Mouse (Mus musculus) megakaryocyte, embryonic 14.5 days (primary cell): ENCODE measurements around the gene Ap4b1. TPM values are rescaled to one million over a fixed set of nuclear protein-coding genes. Genes with fewer than 3 reads are reported as not detected.
"Not testable (repeated sequence)": the region's sequence is repeated elsewhere in the genome, so short reads cannot be mapped to it uniquely, and the experiment has no call there.

Experiments used
- H3K27me3 ChIP-seq: replicated peaks from 2 replicates; pipeline ENCODE3; 2012; ENCODE audit warnings: inconsistent platforms
- H3K36me3 ChIP-seq: replicated peaks from 2 replicates; pipeline ENCODE3; 2012; ENCODE audit warnings: low read length, inconsistent platforms, mixed read lengths
- H3K4me1 ChIP-seq: 2 replicates; pipeline ENCODE4 v1.6.1; 2012; ENCODE audit warnings: inconsistent platforms
- H3K4me3 ChIP-seq: replicated peaks from 2 replicates; pipeline ENCODE3; 2012; ENCODE audit warnings: moderate library complexity, mild to moderate bottlenecking, inconsistent platforms
- H3K9me3 ChIP-seq: 2 replicates; pipeline ENCODE4 v1.6.1; 2012; ENCODE audit warnings: inconsistent platforms
- FLI1 ChIP-seq: IDR thresholded peaks from 2 replicates; pipeline ENCODE4 v1.6.1; 2012; ENCODE audit warnings: low read length, inconsistent platforms, mixed read lengths
- GATA1 ChIP-seq: IDR thresholded peaks from 3 replicates; pipeline ENCODE4 v1.6.1; 2012; ENCODE audit warnings: mixed read lengths, low read length, inconsistent platforms, borderline replicate concordance
- polyA plus RNA-seq: library from polyadenylated mRNA; stranded (reverse); fragments of >175 nt; gene quantifications from 2 replicates; pipeline ENCODE4 v1.2.3, GENCODE M21; 2012; ENCODE audit warnings: low replicate concordance; ENCODE audit not compliant: insufficient read depth

Gene Ap4b1
- polyA plus RNA-seq, 1 experiment: 3.6 TPM

DNA sequence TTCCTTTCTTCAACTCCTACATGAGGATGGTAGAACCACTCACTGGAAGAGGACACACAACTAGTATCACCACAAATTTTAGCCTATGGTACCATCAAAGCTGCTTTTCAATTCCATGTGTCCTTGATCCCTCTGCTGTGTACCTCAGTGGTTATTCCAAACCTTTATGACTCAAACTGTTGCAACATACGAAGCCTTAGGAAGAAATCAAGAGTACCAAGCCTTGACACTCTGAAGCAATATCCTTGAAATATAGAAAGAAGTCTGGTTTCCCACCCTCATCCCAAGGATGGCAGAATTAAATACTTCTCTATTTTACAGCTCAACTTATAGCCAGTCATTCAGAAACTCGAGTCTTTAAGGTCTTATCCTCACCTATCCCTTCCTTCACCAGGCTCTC is 12.9 kb upstream of the Ap4b1 start:
- Histone ChIP-seq H3K4me3 (no peak overlapping the region), H3K27me3 (no peaks in the 10 kb centered on the region), H3K9me3 (no peaks in the 10 kb centered on the region), H3K36me3 (peaks cover 3% of the 10 kb centered on the region), H3K4me1 (peaks cover 99% of the 10 kb centered on the region)
- TF ChIP-seq GATA1 (no peak), FLI1 (no peak)

DNA sequence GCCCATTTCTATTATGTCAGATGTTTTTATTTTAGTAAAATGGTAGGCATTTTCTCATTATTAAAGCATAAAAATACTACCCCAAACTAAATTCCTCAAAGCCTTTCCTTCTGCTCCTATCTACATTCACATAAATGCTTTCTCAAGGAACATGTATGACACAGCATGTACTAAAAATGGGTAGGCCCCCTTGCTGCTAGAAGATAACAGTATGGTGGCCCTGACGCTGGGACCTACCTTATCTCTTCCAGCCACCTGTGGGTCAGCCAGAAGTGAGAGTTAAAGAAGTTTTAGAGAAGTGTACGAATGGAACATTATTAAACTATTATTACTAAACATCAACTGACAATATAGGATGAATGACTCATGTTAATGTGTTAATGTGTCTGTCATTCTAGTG is 9.8 kb upstream of the Ap4b1 start:
- TF ChIP-seq FLI1 (no peak), GATA1 (peak; percentile 89; the same call in 2 of the 3 replicates)
- Histone ChIP-seq H3K4me1 (peaks cover 97% of the 10 kb centered on the region), H3K36me3 (peaks cover 24% of the 10 kb centered on the region), H3K9me3 (no peaks in the 10 kb centered on the region), H3K27me3 (no peaks in the 10 kb centered on the region), H3K4me3 (peak overlapping the region; percentile 46)

DNA sequence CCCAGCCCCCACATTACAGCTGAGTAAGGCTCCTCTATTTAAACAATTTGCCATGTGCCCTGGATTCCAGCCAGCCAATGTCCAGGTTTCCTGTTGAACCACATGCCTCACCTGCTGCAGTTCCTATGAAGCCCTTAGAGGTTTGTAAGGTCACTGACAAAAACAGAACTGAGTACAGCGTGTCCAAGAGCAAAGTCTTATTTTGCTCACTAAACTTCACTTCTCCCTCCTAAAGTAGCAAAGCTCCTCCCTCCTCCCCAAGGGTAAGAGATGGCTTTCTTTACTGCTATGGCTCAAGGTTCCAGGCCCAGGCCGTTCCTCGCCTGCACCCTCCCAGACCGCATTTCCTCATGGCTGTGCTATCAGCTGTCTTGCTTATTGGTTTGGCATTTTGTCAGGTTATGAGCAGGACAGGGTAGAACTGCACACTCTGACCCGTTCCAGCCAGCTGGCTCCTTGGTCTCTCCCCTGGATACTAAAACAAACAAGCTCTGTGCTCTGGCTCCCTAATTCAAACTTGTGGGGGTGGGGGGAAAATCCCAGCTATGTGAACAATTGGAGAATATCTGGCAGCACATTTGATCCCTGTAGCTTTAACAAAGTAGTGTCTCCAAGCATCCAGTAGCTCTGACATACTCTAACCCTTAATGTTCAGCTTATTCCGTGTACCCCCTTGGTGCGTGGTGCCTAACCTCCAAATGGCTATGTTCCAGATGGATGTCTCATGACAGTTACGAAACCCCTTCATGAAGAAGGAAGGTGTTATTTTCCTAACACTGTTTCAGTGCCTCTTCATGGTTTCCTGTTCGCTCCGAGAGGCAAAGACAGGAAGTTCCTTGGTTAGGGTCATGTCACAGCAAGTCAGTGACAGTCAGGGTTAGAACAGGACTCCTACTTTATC is 7.4 kb upstream of the Ap4b1 start:
- Histone ChIP-seq H3K9me3 (no peaks in the 10 kb centered on the region), H3K36me3 (peaks cover 45% of the 10 kb centered on the region), H3K4me1 (peaks cover 96% of the 10 kb centered on the region), H3K4me3 (peak overlapping the region; percentile 87), H3K27me3 (no peaks in the 10 kb centered on the region)
- TF ChIP-seq GATA1 (no peak), FLI1 (peak; percentile 42; the same call in 1 of the 2 replicates)

DNA sequence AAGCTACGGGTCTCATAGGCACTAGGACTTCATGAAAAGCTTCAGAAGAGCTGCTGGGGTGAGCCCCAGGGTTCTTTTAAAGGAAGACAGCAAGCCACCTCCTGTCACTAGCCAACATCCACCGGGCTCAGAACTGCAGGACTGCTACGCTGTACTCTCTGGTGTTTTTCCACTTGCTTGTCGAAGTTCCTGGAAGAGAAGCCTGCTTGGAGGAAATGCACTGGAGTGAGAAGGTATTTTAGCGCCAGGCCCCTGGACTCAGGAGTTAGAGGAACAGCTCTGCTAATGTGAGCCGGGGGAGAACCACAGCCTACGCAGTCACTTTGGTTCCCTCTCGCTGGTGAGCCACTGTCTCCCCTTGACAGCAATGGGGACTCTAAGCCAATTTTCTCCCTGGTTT is 6.5 kb upstream of the Ap4b1 start:
- peaks cover 55% of the 10 kb centered on the region for H3K36me3 ChIP-seq
- peak overlapping the region; percentile 79 for H3K4me3 ChIP-seq
- TF ChIP-seq GATA1 (no peak), FLI1 (no peak)
- H3K4me1 ChIP-seq: peaks cover 96% of the 10 kb centered on the region
- no peaks in the 10 kb centered on the region for H3K9me3 ChIP-seq
- H3K27me3 ChIP-seq: no peaks in the 10 kb centered on the region

DNA sequence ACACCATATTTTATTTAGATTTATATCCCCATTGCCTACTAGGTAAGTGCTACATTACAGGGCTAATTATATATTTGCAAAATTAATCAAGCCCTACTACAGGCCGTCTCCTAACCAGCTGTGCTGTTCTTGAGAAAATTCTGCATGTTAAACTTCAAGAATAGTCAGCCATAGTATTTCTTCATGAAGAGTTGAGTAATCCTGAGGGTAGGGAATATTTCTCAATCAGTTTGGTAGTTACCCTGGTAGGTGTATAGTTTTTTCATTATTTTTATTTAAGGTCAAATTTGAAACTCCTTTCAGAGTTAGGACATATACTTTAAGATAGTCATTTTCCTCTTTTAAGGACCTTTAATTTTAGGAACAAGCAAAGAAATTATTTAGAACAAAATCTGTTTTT is 3.6 kb upstream of the Ap4b1 start:
- Histone ChIP-seq H3K9me3 (no peaks in the 10 kb centered on the region), H3K36me3 (peaks cover 54% of the 10 kb centered on the region), H3K27me3 (no peaks in the 10 kb centered on the region), H3K4me3 (no peak overlapping the region), H3K4me1 (peaks cover 71% of the 10 kb centered on the region)
- TF ChIP-seq GATA1 (no peak), FLI1 (no peak)

DNA sequence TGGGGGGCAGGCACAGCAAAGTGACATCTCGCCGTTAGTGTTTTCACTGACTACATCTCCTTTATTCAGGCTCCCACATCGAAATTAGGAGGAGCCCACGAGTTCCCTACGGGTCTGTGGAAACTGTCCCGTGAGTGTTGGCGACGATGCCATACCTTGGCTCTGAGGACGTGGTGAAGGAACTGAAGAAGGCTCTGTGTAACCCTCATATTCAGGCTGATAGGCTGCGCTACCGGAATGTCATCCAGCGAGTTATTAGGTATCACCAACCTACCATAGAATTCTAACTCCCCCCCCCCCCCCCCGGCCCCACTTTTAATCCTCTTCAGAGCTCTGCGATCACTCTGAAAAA is 455 bp downstream of the Ap4b1 start:
- Histone ChIP-seq H3K36me3 (peaks cover 65% of the 10 kb centered on the region), H3K4me1 (peaks cover 65% of the 10 kb centered on the region)
- TF ChIP-seq FLI1: no peak
- TF ChIP-seq GATA1: no peak

DNA sequence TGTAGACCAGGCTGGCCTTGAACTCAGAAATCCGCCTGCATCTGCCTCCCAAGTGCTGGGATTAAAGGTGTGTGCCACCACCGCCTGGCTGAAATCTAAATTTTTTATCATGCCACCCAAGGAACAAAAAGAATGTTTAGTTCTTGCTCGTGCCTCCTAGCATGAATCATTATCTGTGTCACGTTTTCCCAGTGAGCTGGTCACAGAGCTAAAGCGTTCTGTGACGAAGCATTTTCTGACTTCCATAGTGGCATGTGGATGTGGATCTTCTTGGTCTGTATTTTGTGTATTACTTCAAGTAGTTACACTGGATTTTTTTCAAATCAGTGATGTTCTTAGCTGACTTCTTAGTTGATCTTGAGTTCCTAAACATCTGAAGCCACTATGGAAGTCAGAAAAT is 1.6 kb downstream of the Ap4b1 start:
- Histone ChIP-seq H3K36me3 (peaks cover 66% of the 10 kb centered on the region), H3K27me3 (no peaks in the 10 kb centered on the region), H3K4me1 (peaks cover 63% of the 10 kb centered on the region), H3K4me3 (peak overlapping the region; percentile 86), H3K9me3 (no peaks in the 10 kb centered on the region)
- no peak for TF ChIP-seq FLI1
- TF ChIP-seq GATA1: no peak

More for the DNA sequence above, 455 bp downstream of the Ap4b1 start:
- H3K27me3 ChIP-seq: no peaks in the 10 kb centered on the region
- H3K9me3 ChIP-seq: no peaks in the 10 kb centered on the region
- peak overlapping the region; percentile 97 for H3K4me3 ChIP-seq

DNA sequence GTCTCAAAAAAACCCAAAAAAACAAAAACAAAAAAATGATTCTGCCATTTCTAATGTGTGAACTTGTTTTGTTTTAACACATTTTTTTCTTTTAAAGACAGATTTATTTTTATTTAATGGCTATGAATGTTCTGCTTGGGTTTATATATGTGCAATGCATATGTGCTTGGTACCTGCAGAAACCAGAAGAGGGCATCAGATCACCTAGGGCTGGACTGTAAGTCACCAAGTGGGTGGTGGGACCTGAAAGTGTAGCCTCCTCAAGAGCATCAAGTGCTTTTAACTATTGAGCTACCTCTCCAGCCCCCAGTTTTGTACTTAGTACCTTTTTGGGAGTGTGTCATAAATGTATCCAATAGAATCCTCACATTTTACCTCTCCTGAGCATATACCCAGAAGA is 18.2 kb downstream of the Ap4b1 start:
- peaks cover 8% of the 10 kb centered on the region; the same call in 1 of the 2 replicates for H3K4me1 ChIP-seq
- H3K27me3 ChIP-seq: no peaks in the 10 kb centered on the region
- TF ChIP-seq GATA1: no peak
- no peak for TF ChIP-seq FLI1
- peaks cover 51% of the 10 kb centered on the region for H3K36me3 ChIP-seq
- no peaks in the 10 kb centered on the region for H3K9me3 ChIP-seq
- H3K4me3 ChIP-seq: no peak overlapping the region

DNA sequence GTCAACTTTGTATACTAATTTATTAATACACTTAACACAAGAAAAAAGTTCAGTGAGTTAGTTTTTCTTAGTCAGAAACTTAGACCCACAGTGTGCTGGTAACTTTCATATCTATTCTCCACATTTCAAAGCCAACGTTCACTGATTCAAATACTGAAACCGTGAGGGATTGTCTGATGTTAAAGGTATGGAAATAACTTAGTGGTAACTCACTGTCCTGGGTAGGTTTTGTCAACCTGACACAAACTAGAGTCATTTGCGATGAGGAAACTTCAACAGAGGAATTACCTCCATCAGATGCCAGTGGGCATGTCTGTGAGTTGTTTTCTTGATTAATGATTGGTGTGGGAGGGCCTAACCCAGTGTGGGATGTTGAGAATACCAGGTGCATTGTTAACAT is 19.7 kb downstream of the Ap4b1 start:
- H3K4me1 ChIP-seq: peaks cover 4% of the 10 kb centered on the region; the same call in 1 of the 2 replicates
- H3K36me3 ChIP-seq: peaks cover 37% of the 10 kb centered on the region
- H3K27me3 ChIP-seq: no peaks in the 10 kb centered on the region
- no peak overlapping the region for H3K4me3 ChIP-seq
- H3K9me3 ChIP-seq: no peaks in the 10 kb centered on the region
- no peak for TF ChIP-seq GATA1
- no peak for TF ChIP-seq FLI1

DNA sequence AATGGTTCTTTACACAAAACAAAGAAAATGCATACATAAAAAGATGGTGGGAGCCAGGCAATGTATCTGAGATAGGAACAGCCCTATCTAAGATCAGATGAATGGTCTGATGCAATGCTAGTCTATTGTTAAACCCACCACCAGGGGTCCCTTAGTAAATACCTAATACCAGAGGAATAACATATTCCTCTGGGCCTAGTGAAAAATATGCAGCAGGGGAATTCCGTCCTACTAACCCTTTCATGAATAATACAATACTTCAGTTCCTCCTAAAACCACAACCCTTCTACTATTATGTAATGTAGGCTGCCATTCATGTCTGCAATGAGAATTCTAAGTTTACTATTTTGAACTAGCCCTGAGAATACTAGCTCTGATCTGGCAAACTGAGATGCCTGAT is 21.4 kb downstream of the Ap4b1 start:
- H3K4me1 ChIP-seq, H3K27me3 ChIP-seq, H3K4me3 ChIP-seq, H3K9me3 ChIP-seq: not testable (repeated sequence)
- H3K36me3 ChIP-seq: peaks cover 31% of the 10 kb centered on the region
